Mouse (Mus musculus) heart, embryonic 12.5 days (tissue): ENCODE results near the gene Cda. TPM values are rescaled to one million over a fixed set of nuclear protein-coding genes. Genes with fewer than 3 reads are reported as not detected.
A peak's percentile ranks its signal among the peaks of the same experiment; 100 is the strongest.

Source experiments
- ATAC-seq: fragments of 200-750 bp; cut with Nextera tagmentation; 2 replicates; pipeline ENCODE4 v1.8.0; 2017; ENCODE audit warnings: moderate TSS enrichment, moderate library complexity; ENCODE audit not compliant: insufficient number of reproducible peaks, low FRiP score
- H3K27ac ChIP-seq: fragments of 300-500 bp; sonication (generic); 2 replicates; pipeline ENCODE4 v1.5.1; 2016; ENCODE audit warnings: mild to moderate bottlenecking, moderate library complexity; ENCODE audit not compliant: poor library complexity, severe bottlenecking
- H3K27me3 ChIP-seq: fragments of 300-500 bp; sonication (generic); replicated peaks from 2 replicates; pipeline ENCODE4 v1.6.1; 2016; ENCODE audit warnings: mild to moderate bottlenecking, moderate library complexity
- H3K36me3 ChIP-seq: fragments of 300-500 bp; sonication (generic); 2 replicates; pipeline ENCODE4 v1.6.1; 2016; ENCODE audit warnings: mild to moderate bottlenecking, moderate library complexity
- H3K4me1 ChIP-seq: fragments of 300-500 bp; sonication (generic); replicated peaks from 2 replicates; pipeline ENCODE4 v1.6.1; 2016; ENCODE audit warnings: mild to moderate bottlenecking
- H3K4me2 ChIP-seq: fragments of 300-500 bp; sonication (generic); 2 replicates; pipeline ENCODE4 v1.6.1; 2016; ENCODE audit warnings: mild to moderate bottlenecking, moderate library complexity
- H3K4me3 ChIP-seq: fragments of 300-500 bp; sonication (generic); 2 replicates; pipeline ENCODE4 v1.5.1; 2016; ENCODE audit warnings: mild to moderate bottlenecking
- H3K9ac ChIP-seq: fragments of 300-500 bp; sonication (generic); 2 replicates; pipeline ENCODE4 v1.6.1; 2016; ENCODE audit warnings: mild to moderate bottlenecking, moderate library complexity
- H3K9me3 ChIP-seq: fragments of 300-500 bp; sonication (generic); replicated peaks from 2 replicates; pipeline ENCODE4 v1.6.1; 2016; ENCODE audit warnings: mild to moderate bottlenecking, moderate library complexity
- WGBS: fragments of 180-500 bp; shearing (Covaris S2); methylation state at CpG from one replicate; pipeline ENCODE4 v1.1.7; 2016; 5-methylcytosine and 5-hydroxymethylcytosine counted together
- polyA plus RNA-seq: library from polyadenylated mRNA; unstranded; fragments of >200 nt; fragmentation: Nextera tagmentation; extraction: Ambion mirVana; gene quantifications from 2 replicates; pipeline ENCODE4 v1.2.1, GENCODE M21; 2016

Cda gene
- polyA plus RNA-seq, 1 experiment from 2014 or later, result 10.9 TPM

GRCm38 (mm10) chr4:138395087-138395970 is 27.5 kb upstream of the Cda start:
- Histone ChIP-seq H3K36me3 (no peaks in the 10 kb centered on the region), H3K4me3 (peak overlapping the region; percentile 41), H3K9me3 (no peaks in the 10 kb centered on the region), H3K4me1 (peaks cover 25% of the 10 kb centered on the region), H3K27ac (no peak overlapping the region), H3K9ac (peak overlapping the region; percentile 26; the same call in 1 of the 2 replicates), H3K4me2 (peak overlapping the region; percentile 68), H3K27me3 (peaks cover 95% of the 10 kb centered on the region)
- no peak for ATAC-seq
- under 1% methylated on average over 102 of the region's 103 CpGs for WGBS

GRCm38 (mm10) chr4:138393703-138394102 is 25.9 kb upstream of the Cda start:
- Histone ChIP-seq H3K4me1 (peaks cover 25% of the 10 kb centered on the region), H3K4me3 (no peak overlapping the region), H3K27me3 (peaks cover 93% of the 10 kb centered on the region), H3K36me3 (no peaks in the 10 kb centered on the region), H3K4me2 (no peak overlapping the region), H3K9me3 (no peaks in the 10 kb centered on the region), H3K9ac (no peak overlapping the region), H3K27ac (no peak overlapping the region)
- ATAC-seq, result no peak
- 53% methylated on average over 7 of the region's 7 CpGs for WGBS

- Histone ChIP-seq H3K36me3 (no peaks in the 10 kb centered on the region), H3K9ac (no peak overlapping the region), H3K4me2 (no peak overlapping the region), H3K27me3 (peaks cover 32% of the 10 kb centered on the region), H3K27ac (no peak overlapping the region), H3K4me1 (no peaks in the 10 kb centered on the region), H3K9me3 (peaks cover 7% of the 10 kb centered on the region; the same call in 1 of the 2 replicates), H3K4me3 (no peak overlapping the region)
- WGBS, result 48% methylated on average over 4 of the region's 4 CpGs
- ATAC-seq, result no peak
Measured at GRCm38 (mm10) chr4:138383789-138384188, 16.0 kb upstream of the Cda start.

- ATAC-seq, result no peak
- peaks cover 7% of the 10 kb centered on the region; the same call in 1 of the 2 replicates for H3K9me3 ChIP-seq
Measured at GRCm38 (mm10) chr4:138382462-138382861, 14.7 kb upstream of the Cda start.

GRCm38 (mm10) chr4:138380132-138380689 is 12.4 kb upstream of the Cda start:
- no peak overlapping the region for H3K9ac ChIP-seq
- H3K4me2 ChIP-seq, result no peak overlapping the region
- WGBS, result 59% methylated on average over 10 of the region's 10 CpGs
- H3K27me3 ChIP-seq, result peaks cover 32% of the 10 kb centered on the region
- H3K36me3 ChIP-seq, result no peaks in the 10 kb centered on the region
- 0 out of 2 replicates have a peak, but pooled peaks cover 3% of the 10 kb centered on the region for H3K9me3 ChIP-seq
- H3K4me3 ChIP-seq, result no peak overlapping the region
- no peak for ATAC-seq
- H3K27ac ChIP-seq, result no peak overlapping the region
- H3K4me1 ChIP-seq, result no peaks in the 10 kb centered on the region

More at GRCm38 (mm10) chr4:138382462-138382861, 14.7 kb upstream of the Cda start:
- Histone ChIP-seq H3K36me3 (no peaks in the 10 kb centered on the region), H3K4me1 (no peaks in the 10 kb centered on the region), H3K4me3 (no peak overlapping the region), H3K4me2 (no peak overlapping the region), H3K27me3 (peaks cover 32% of the 10 kb centered on the region), H3K9ac (no peak overlapping the region), H3K27ac (no peak overlapping the region)
- 71% methylated on average over 6 of the region's 6 CpGs for WGBS

- no peak overlapping the region for H3K27ac ChIP-seq
- H3K27me3 ChIP-seq, result peaks cover 32% of the 10 kb centered on the region
- ATAC-seq, result peak; percentile 33; the same call in 1 of the 2 replicates
- WGBS, result 57% methylated on average over 14 of the region's 14 CpGs
- H3K4me2 ChIP-seq, result no peak overlapping the region
- no peaks in the 10 kb centered on the region for H3K36me3 ChIP-seq
- 0 out of 2 replicates have a peak, but pooled peaks cover 3% of the 10 kb centered on the region for H3K9me3 ChIP-seq
- H3K9ac ChIP-seq, result no peak overlapping the region
- H3K4me3 ChIP-seq, result no peak overlapping the region
- H3K4me1 ChIP-seq, result no peaks in the 10 kb centered on the region
Measured at GRCm38 (mm10) chr4:138379091-138379840, 11.5 kb upstream of the Cda start.

DNA sequence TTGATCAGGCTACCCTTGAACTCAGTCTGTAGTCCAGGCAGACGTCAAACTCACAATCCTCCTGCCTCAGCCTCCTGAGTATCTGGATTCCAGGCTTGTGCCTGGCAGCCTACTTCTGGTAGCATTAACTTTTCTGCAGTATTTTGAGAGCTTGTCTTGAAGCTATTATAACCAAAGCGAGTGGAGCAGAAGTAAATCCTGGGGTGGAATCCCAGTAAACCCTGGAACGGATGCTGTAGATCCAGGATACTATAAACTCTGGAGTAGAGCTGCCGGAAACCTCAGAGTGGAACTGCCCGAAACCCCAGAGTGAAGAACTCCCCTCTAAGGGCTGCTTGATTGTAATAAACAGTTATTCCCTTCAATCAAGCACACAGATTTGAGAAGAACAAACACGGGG is 9.7 kb upstream of the Cda start:
- H3K4me2 ChIP-seq, result no peak overlapping the region

GRCm38 (mm10) chr4:138375117-138375516 is 7.3 kb upstream of the Cda start:
- WGBS, result 74% methylated on average over 3 of the region's 3 CpGs
- Histone ChIP-seq H3K27ac (no peak overlapping the region), H3K9ac (no peak overlapping the region), H3K9me3 (no peaks in the 10 kb centered on the region), H3K4me2 (no peak overlapping the region), H3K4me1 (no peaks in the 10 kb centered on the region), H3K36me3 (no peaks in the 10 kb centered on the region), H3K4me3 (no peak overlapping the region), H3K27me3 (0 out of 2 replicates have a peak, but pooled peaks cover 8% of the 10 kb centered on the region)
- ATAC-seq, result no peak

More for the DNA sequence above, 9.7 kb upstream of the Cda start:
- 50% methylated on average over 6 of the region's 6 CpGs for WGBS
- Histone ChIP-seq H3K9ac (no peak overlapping the region), H3K4me3 (no peak overlapping the region), H3K27ac (no peak overlapping the region), H3K4me1 (no peaks in the 10 kb centered on the region), H3K36me3 (no peaks in the 10 kb centered on the region), H3K9me3 (0 out of 2 replicates have a peak, but pooled peaks cover 2% of the 10 kb centered on the region), H3K27me3 (peaks cover 24% of the 10 kb centered on the region)
- no peak for ATAC-seq

GRCm38 (mm10) chr4:138370996-138371516 is 3.3 kb upstream of the Cda start:
- Histone ChIP-seq H3K4me1 (peaks cover 18% of the 10 kb centered on the region), H3K27me3 (peaks cover 18% of the 10 kb centered on the region), H3K9ac (no peak overlapping the region), H3K9me3 (no peaks in the 10 kb centered on the region), H3K4me2 (no peak overlapping the region), H3K4me3 (no peak overlapping the region), H3K27ac (no peak overlapping the region), H3K36me3 (no peaks in the 10 kb centered on the region)
- no peak for ATAC-seq
- 71% methylated on average over 5 of the region's 5 CpGs for WGBS

- Histone ChIP-seq H3K4me1 (peaks cover 18% of the 10 kb centered on the region), H3K9ac (no peak overlapping the region), H3K27ac (no peak overlapping the region; the same call in 1 of the 2 replicates), H3K4me3 (0 out of 2 replicates have a peak overlapping the region, but pooled peaks have one; percentile 44), H3K9me3 (no peaks in the 10 kb centered on the region), H3K27me3 (peaks cover 18% of the 10 kb centered on the region), H3K36me3 (no peaks in the 10 kb centered on the region), H3K4me2 (peak overlapping the region; percentile 79)
- 63% methylated on average over 12 of the region's 12 CpGs for WGBS
- ATAC-seq, result no peak
Measured at GRCm38 (mm10) chr4:138368498-138369260, 887 bp upstream of the Cda start.
